Mouse (Mus musculus) heart, embryonic 12.5 days (tissue): ENCODE data around the gene Cdip1. TPM values are rescaled to one million over a fixed set of nuclear protein-coding genes. Genes with fewer than 3 reads are reported as not detected.
A peak's percentile ranks its signal among the peaks of the same experiment; 100 is the strongest.
"Not testable (repeated sequence)": the region's sequence is repeated elsewhere in the genome, so short reads cannot be mapped to it uniquely, and the experiment has no call there.

Experiments used
- ATAC-seq: fragments of 200-750 bp; cut with Nextera tagmentation; 2 replicates; pipeline ENCODE4 v1.8.0; 2017; ENCODE audit warnings: moderate TSS enrichment, moderate library complexity; ENCODE audit not compliant: insufficient number of reproducible peaks, low FRiP score
- H3K27ac ChIP-seq: fragments of 300-500 bp; sonication (generic); 2 replicates; pipeline ENCODE4 v1.5.1; 2016; ENCODE audit warnings: mild to moderate bottlenecking, moderate library complexity; ENCODE audit not compliant: poor library complexity, severe bottlenecking
- H3K27me3 ChIP-seq: fragments of 300-500 bp; sonication (generic); replicated peaks from 2 replicates; pipeline ENCODE4 v1.6.1; 2016; ENCODE audit warnings: mild to moderate bottlenecking, moderate library complexity
- H3K36me3 ChIP-seq: fragments of 300-500 bp; sonication (generic); 2 replicates; pipeline ENCODE4 v1.6.1; 2016; ENCODE audit warnings: mild to moderate bottlenecking, moderate library complexity
- H3K4me1 ChIP-seq: fragments of 300-500 bp; sonication (generic); replicated peaks from 2 replicates; pipeline ENCODE4 v1.6.1; 2016; ENCODE audit warnings: mild to moderate bottlenecking
- H3K4me2 ChIP-seq: fragments of 300-500 bp; sonication (generic); 2 replicates; pipeline ENCODE4 v1.6.1; 2016; ENCODE audit warnings: mild to moderate bottlenecking, moderate library complexity
- H3K4me3 ChIP-seq: fragments of 300-500 bp; sonication (generic); 2 replicates; pipeline ENCODE4 v1.5.1; 2016; ENCODE audit warnings: mild to moderate bottlenecking
- H3K9ac ChIP-seq: fragments of 300-500 bp; sonication (generic); 2 replicates; pipeline ENCODE4 v1.6.1; 2016; ENCODE audit warnings: mild to moderate bottlenecking, moderate library complexity
- H3K9me3 ChIP-seq: fragments of 300-500 bp; sonication (generic); replicated peaks from 2 replicates; pipeline ENCODE4 v1.6.1; 2016; ENCODE audit warnings: mild to moderate bottlenecking, moderate library complexity
- WGBS: fragments of 180-500 bp; shearing (Covaris S2); methylation state at CpG from one replicate; pipeline ENCODE4 v1.1.7; 2016; 5-methylcytosine and 5-hydroxymethylcytosine counted together
- polyA plus RNA-seq: library from polyadenylated mRNA; unstranded; fragments of >200 nt; fragmentation: Nextera tagmentation; extraction: Ambion mirVana; gene quantifications from 2 replicates; pipeline ENCODE4 v1.2.1, GENCODE M21; 2016

Gene Cdip1
- 122 and 132 TPM in 2 replicates for polyA plus RNA-seq

DNA sequence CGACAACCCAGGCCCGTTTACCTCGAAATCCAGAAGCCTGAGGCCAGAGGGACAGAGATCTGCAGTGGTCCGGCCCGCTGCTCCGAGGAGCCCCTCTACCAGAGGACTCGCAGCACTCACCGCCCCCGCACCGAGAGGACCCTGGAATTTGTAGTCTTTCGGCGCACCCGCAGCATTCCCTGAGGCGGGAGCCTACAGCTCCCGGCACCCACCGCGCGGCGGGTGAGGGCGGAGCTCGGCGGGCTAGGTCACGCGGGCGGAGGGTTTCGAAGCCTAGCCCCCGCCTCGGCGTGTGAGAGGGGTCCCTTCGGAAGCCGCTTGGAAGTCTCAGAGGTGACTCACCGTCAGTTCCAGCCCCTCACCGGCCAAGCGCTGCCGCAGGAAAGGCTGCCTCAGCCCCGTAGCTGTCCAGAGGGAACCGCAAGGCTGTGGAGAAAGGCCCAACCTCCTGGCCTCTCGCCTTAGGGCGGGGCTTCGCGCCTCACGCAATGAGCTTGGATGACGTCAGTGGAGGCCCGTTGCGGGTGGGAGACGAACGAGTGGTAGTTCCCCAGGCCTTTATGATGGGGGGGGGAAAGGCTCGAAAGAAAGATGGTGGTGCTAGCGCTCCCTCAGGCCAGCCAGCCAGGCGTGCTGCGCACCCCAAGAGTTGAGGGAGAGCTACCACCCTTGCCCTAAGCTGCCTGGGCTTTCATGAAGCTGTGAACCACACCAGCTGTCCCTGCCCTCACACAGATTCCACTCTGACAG lies at the start of gene Cdip1:
Cdip1 (minus strand) TSS at position 483 of the 750 bp plus-strand sequence.
- Histone ChIP-seq H3K27me3 (no peaks in the 10 kb centered on the region), H3K4me1 (peaks cover 40% of the 10 kb centered on the region), H3K4me2 (peak within 1 kb of the TSS; percentile 79), H3K9ac (peak within 1 kb of the TSS; percentile 95), H3K27ac (peak within 1 kb of the TSS; percentile 98), H3K9me3 (no peaks in the 10 kb centered on the region), H3K36me3 (no peaks in the 10 kb centered on the region), H3K4me3 (peak within 1 kb of the TSS; percentile 85)
- ATAC-seq, result peak; percentile 98
- under 1% methylated on average over 51 of the region's 51 CpGs for WGBS

DNA sequence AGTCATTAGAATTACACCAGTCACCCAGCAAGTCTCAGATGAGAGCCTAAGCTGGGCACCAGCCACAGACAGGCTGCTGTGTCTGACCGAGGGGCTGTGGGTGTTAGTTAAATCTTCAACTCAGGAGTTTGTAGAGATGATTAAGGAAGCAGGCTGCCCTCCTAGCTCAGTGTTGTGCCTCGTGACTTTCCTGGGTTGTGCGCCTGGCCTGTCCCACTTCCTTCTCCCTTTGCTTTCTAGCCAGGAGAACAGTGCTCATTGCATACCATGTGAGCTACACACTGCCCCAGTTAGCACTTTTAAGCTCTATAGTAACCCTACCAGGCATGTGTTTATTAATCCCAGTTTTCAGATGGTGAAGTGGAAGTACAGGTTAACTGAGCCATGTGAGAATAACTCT lies 49.5 kb upstream of the Cdip1 start:
- H3K36me3 ChIP-seq, result no peaks in the 10 kb centered on the region
- no peaks in the 10 kb centered on the region for H3K4me1 ChIP-seq
- H3K4me2 ChIP-seq, result no peak overlapping the region
- H3K27ac ChIP-seq, result no peak overlapping the region
- no peak overlapping the region for H3K9ac ChIP-seq
- H3K4me3 ChIP-seq, result no peak overlapping the region
- ATAC-seq, result no peak
- H3K9me3 ChIP-seq, result no peaks in the 10 kb centered on the region
- H3K27me3 ChIP-seq, result no peaks in the 10 kb centered on the region
- 66% methylated on average over 3 of the region's 3 CpGs for WGBS

DNA sequence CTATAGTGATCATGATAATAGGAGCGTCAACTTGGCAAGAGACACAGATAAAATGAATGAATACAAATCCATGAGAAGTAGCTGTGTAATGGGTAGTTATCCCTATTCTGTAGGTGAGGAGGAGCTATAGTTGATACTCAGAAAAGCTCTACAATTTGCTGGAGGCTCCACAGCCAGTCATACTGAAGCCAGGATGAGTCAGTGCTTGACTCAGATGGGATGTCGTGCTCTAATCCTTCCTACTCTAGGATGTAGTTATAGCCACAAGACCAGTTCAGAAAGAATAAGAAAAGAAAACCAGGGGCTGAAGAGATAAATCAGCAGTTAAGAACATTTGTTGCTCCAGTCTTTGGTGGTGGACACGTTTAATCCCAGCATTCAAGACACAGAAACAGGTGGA lies 47.5 kb upstream of the Cdip1 start:
- H3K9me3 ChIP-seq, result no peaks in the 10 kb centered on the region

DNA sequence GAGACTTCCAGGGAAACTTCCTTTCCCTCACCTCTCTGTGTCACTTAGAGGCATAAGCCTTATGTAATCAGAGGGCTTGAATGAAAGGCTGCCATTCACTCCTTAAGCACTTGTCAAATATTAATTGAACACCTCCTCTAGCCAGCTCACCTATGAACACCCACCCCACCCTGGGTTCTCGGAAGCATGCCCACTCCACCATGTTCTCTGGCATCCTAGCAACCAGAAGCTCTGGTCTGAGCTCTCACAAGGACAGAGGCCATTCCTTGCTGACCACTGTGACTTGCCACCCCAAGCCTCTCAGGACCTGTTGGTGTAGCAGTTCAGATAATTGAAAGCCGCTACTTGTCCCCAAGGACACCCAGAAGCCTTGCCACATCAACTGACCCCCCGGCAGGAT lies 45.1 kb upstream of the Cdip1 start, which contains the start of gene 4930562C15Rik:
4930562C15Rik (plus strand) TSS at position 226 of the 400 bp plus-strand sequence.
- WGBS, result 72% methylated on average over 3 of the region's 3 CpGs
- Histone ChIP-seq H3K9me3 (no peaks in the 10 kb centered on the region), H3K27me3 (no peaks in the 10 kb centered on the region), H3K36me3 (no peaks in the 10 kb centered on the region), H3K4me3 (no peak within 1 kb of the TSS), H3K4me2 (no peak within 1 kb of the TSS), H3K27ac (no peak within 1 kb of the TSS), H3K4me1 (no peaks in the 10 kb centered on the region), H3K9ac (no peak within 1 kb of the TSS)
- ATAC-seq, result no peak

More for the DNA sequence above, 47.5 kb upstream of the Cdip1 start:
- Histone ChIP-seq H3K27me3 (no peaks in the 10 kb centered on the region), H3K4me1 (no peaks in the 10 kb centered on the region), H3K27ac (no peak overlapping the region), H3K4me2 (no peak overlapping the region), H3K4me3 (no peak overlapping the region), H3K9ac (no peak overlapping the region), H3K36me3 (no peaks in the 10 kb centered on the region)
- WGBS, result 73% methylated on average over 3 of the region's 3 CpGs
- ATAC-seq, result no peak

DNA sequence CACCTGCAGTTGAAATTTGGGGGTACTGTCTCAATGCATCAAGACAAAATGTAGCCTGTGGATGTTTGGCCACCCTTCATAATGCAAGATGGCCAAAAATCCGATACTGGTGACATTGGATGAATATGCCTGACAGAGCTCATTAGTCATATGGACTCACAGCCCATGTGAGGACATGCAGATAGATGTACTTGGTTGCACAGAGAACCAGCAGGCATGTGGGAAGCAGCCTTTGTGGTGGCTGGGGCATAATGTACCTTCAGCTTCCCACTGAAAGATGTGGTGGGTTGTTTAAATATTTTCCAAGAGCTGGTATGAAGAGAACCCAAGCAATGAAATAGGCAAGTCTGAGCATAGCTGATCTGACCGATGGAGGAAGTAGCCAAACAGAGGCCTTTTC lies 43.8 kb upstream of the Cdip1 start:
- Histone ChIP-seq H3K9ac (no peak overlapping the region), H3K4me2 (no peak overlapping the region), H3K4me3 (no peak overlapping the region), H3K27ac (no peak overlapping the region), H3K9me3 (no peaks in the 10 kb centered on the region), H3K27me3 (no peaks in the 10 kb centered on the region), H3K4me1 (no peaks in the 10 kb centered on the region), H3K36me3 (no peaks in the 10 kb centered on the region)
- no peak for ATAC-seq
- 69% methylated on average over 2 of the region's 2 CpGs for WGBS

- Histone ChIP-seq H3K36me3 (no peaks in the 10 kb centered on the region), H3K9ac (no peak overlapping the region), H3K27me3 (no peaks in the 10 kb centered on the region), H3K27ac (no peak overlapping the region), H3K4me2 (no peak overlapping the region), H3K9me3 (no peaks in the 10 kb centered on the region), H3K4me3 (no peak overlapping the region), H3K4me1 (no peaks in the 10 kb centered on the region)
- 59% methylated on average over 15 of the region's 15 CpGs for WGBS
- ATAC-seq, result no peak
Measured at GRCm38 (mm10) chr16:4831650-4832419, 41.7 kb upstream of the Cdip1 start.

DNA sequence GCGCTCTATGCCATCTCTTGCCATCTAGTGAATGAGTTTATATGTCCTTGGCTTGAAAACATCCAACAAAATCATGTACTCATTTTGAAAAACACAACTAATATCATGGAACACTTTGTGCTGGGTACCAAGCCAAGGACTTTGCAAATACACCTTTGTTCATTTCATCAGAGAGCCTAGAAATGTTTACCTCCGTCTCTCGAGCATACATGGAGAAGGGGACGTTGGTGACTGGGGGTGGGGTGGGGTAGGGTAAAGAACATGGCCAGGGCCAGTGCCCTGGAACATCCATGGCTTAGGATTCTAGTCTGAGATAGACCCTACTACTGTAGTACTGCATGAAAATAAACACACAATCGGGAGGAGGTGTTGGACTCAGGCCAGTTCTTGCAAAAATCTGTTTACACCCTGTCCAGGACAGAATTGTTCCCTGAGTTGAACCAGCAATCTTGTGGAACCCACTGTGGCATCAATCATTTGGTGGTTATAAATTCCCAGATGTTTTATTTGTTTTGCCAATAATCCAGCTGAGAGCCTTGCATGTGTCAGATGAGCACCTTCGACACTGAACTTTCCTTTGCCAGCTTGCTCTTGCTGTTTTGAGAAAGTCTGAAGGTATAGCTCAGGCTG lies 39.3 kb upstream of the Cdip1 start:
- Histone ChIP-seq H3K36me3 (no peaks in the 10 kb centered on the region), H3K9ac (no peak overlapping the region), H3K4me2 (no peak overlapping the region), H3K4me1 (no peaks in the 10 kb centered on the region), H3K9me3 (no peaks in the 10 kb centered on the region), H3K4me3 (no peak overlapping the region), H3K27ac (no peak overlapping the region), H3K27me3 (no peaks in the 10 kb centered on the region)
- 77% methylated on average over 6 of the region's 6 CpGs for WGBS
- ATAC-seq, result no peak

GRCm38 (mm10) chr16:4827639-4828038 lies 37.5 kb upstream of the Cdip1 start:
- H3K27ac ChIP-seq, result no peak overlapping the region
- 89% methylated on average over 5 of the region's 5 CpGs for WGBS
- H3K4me2 ChIP-seq, result no peak overlapping the region
- no peaks in the 10 kb centered on the region for H3K36me3 ChIP-seq
- no peak overlapping the region for H3K4me3 ChIP-seq
- no peaks in the 10 kb centered on the region for H3K9me3 ChIP-seq
- no peaks in the 10 kb centered on the region for H3K4me1 ChIP-seq
- no peak overlapping the region for H3K9ac ChIP-seq
- ATAC-seq, result no peak
- no peaks in the 10 kb centered on the region for H3K27me3 ChIP-seq

DNA sequence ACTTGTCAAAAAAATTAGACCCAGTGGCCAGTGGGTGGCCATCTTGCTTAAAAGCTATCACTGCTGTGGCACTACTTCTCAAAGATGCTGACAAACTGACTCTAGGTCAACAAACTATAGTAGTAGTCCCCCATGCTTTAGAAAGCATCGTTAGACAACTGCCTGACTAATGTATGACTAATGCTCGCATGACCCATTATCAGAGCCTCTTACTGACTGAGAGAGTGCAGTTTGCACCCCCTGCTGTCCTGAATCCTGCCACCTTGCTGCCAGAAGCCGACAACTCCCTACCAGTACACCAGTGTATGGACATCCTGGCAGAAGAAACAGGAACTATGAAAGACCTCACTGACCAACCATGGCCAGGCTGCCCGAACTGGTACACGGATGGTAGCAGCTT lies 34.4 kb upstream of the Cdip1 start:
- H3K36me3 ChIP-seq, H3K4me3 ChIP-seq, H3K4me2 ChIP-seq, H3K4me1 ChIP-seq, H3K27me3 ChIP-seq, ATAC-seq, H3K9ac ChIP-seq, H3K27ac ChIP-seq: not testable (repeated sequence)
- peaks cover 24% of the 10 kb centered on the region for H3K9me3 ChIP-seq
- 76% methylated on average over 5 of the region's 5 CpGs for WGBS

DNA sequence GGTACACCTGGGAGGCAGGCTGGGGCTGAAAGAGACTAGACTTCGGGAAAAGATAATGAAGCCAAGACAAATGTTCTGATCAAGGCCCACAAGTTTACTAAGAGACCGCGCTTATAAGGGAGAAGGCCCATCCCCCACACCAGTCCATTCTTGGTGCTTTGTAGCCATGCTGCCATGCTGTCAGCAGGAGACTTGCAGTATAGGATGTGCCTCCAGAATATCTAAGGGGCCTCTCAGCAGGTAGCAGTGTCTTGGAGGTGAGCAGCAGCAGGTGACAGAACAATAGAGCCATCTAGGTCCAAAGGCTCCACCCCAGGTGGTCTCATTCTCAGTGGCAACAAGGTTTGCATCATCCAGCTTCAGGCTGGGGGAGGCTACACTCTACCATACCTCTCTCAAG lies 28.3 kb upstream of the Cdip1 start:
- H3K4me3 ChIP-seq, result no peak overlapping the region
- H3K27me3 ChIP-seq, result no peaks in the 10 kb centered on the region
- H3K9me3 ChIP-seq, result peaks cover 34% of the 10 kb centered on the region
- 77% methylated on average over 3 of the region's 3 CpGs for WGBS
- H3K27ac ChIP-seq, result no peak overlapping the region
- no peaks in the 10 kb centered on the region for H3K36me3 ChIP-seq
- ATAC-seq, result no peak
- no peak overlapping the region for H3K4me2 ChIP-seq
- H3K9ac ChIP-seq, result no peak overlapping the region
- no peaks in the 10 kb centered on the region for H3K4me1 ChIP-seq

DNA sequence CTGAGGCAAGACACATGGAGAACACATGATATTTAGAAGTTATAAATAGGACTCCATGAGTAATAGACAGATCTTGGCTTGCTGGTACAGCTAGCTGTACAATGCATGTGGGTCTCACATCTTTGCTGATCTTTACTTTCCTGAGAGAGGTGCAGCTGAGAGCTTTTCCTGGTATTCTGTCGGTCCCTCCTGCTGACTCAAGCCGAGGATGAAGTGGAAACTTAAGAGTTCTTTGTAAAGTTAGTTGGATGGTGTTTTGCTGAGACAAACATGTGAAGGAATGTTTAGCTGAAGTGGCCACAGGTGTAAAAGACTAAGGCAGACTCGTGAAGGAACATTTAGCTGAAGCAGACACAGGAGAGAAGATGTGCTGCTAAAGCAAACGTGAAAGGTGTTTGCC lies 6.5 kb upstream of the Cdip1 start:
- H3K4me2 ChIP-seq, result no peak overlapping the region
- no peak overlapping the region for H3K27ac ChIP-seq
- ATAC-seq, result no peak
- H3K4me3 ChIP-seq, result no peak overlapping the region
- H3K27me3 ChIP-seq, result no peaks in the 10 kb centered on the region
- H3K9ac ChIP-seq, result no peak overlapping the region
- no peaks in the 10 kb centered on the region for H3K36me3 ChIP-seq
- peaks cover 16% of the 10 kb centered on the region for H3K9me3 ChIP-seq
- 80% methylated on average over 4 of the region's 4 CpGs for WGBS
- no peaks in the 10 kb centered on the region for H3K4me1 ChIP-seq
